Mouse (Mus musculus): Measurements from ENCODE around the gene Nos1. TPM values are rescaled to one million over a fixed set of nuclear protein-coding genes. Genes with fewer than 3 reads are reported as not detected.

Gene Nos1
- polyA plus RNA-seq, 1 experiment from 2014 or later = 0.39 TPM

GRCm38 (mm10) chr5:117800849-117801248, 20.0 kb downstream of the Nos1 start:
- no peak for ATAC-seq (ENCODE audit: insufficient number of reproducible peaks, insufficient read depth, low FRiP score, low TSS enrichment, low read depth)
- H3K9me3 ChIP-seq = no peaks in the 10 kb centered on the region
- H3K4me1 ChIP-seq = peaks cover 15% of the 10 kb centered on the region; the same call in 1 of the 2 replicates
- no peaks in the 10 kb centered on the region for H3K27me3 ChIP-seq
- 68% methylated on average over 9 of the region's 9 CpGs for WGBS
- no peak overlapping the region for H3K27ac ChIP-seq
- no peaks in the 10 kb centered on the region for H3K36me3 ChIP-seq
- H3K9ac ChIP-seq = no peak overlapping the region
- H3K4me2 ChIP-seq = no peak overlapping the region
- H3K4me3 ChIP-seq = no peak overlapping the region

GRCm38 (mm10) chr5:117802071-117802521, 21.3 kb downstream of the Nos1 start:
- WGBS = 82% methylated on average over 11 of the region's 11 CpGs
- no peak for ATAC-seq (ENCODE audit: insufficient number of reproducible peaks, insufficient read depth, low FRiP score, low TSS enrichment, low read depth)
- H3K9ac ChIP-seq = no peak overlapping the region
- H3K27ac ChIP-seq = no peak overlapping the region
- no peak overlapping the region for H3K4me3 ChIP-seq
- no peaks in the 10 kb centered on the region for H3K27me3 ChIP-seq
- H3K4me1 ChIP-seq = peaks cover 15% of the 10 kb centered on the region; the same call in 1 of the 2 replicates
- H3K36me3 ChIP-seq = no peaks in the 10 kb centered on the region
- H3K9me3 ChIP-seq = no peaks in the 10 kb centered on the region
- H3K4me2 ChIP-seq = no peak overlapping the region

GRCm38 (mm10) chr5:117803551-117803950, 22.7 kb downstream of the Nos1 start:
- 61% methylated on average over 7 of the region's 7 CpGs for WGBS
- Histone ChIP-seq H3K9ac (no peak overlapping the region), H3K4me1 (peaks cover 15% of the 10 kb centered on the region; the same call in 1 of the 2 replicates), H3K36me3 (no peaks in the 10 kb centered on the region), H3K4me2 (no peak overlapping the region), H3K27ac (no peak overlapping the region), H3K9me3 (no peaks in the 10 kb centered on the region), H3K4me3 (no peak overlapping the region), H3K27me3 (no peaks in the 10 kb centered on the region)
- no peak for ATAC-seq (ENCODE audit: insufficient number of reproducible peaks, insufficient read depth, low FRiP score, low TSS enrichment, low read depth)

- 91% methylated on average over 7 of the region's 7 CpGs for WGBS
- H3K4me2 ChIP-seq = no peak overlapping the region
- H3K36me3 ChIP-seq = no peaks in the 10 kb centered on the region
- no peaks in the 10 kb centered on the region for H3K9me3 ChIP-seq
- no peaks in the 10 kb centered on the region for H3K4me1 ChIP-seq
- H3K4me3 ChIP-seq = no peak overlapping the region
- no peaks in the 10 kb centered on the region for H3K27me3 ChIP-seq
- H3K9ac ChIP-seq = no peak overlapping the region
- no peak for ATAC-seq (ENCODE audit: insufficient number of reproducible peaks, insufficient read depth, low FRiP score, low TSS enrichment, low read depth)
- H3K27ac ChIP-seq = no peak overlapping the region
These were observed 30.1 kb downstream of the Nos1 start for GRCm38 (mm10) chr5:117810930-117811329.

GRCm38 (mm10) chr5:117818800-117819199, 38.0 kb downstream of the Nos1 start:
- WGBS = 74% methylated on average over 6 of the region's 6 CpGs
- Histone ChIP-seq H3K27ac (no peak overlapping the region), H3K27me3 (no peaks in the 10 kb centered on the region), H3K9me3 (no peaks in the 10 kb centered on the region), H3K9ac (no peak overlapping the region), H3K36me3 (no peaks in the 10 kb centered on the region), H3K4me3 (no peak overlapping the region), H3K4me1 (no peaks in the 10 kb centered on the region), H3K4me2 (no peak overlapping the region)
- ATAC-seq (ENCODE audit: insufficient number of reproducible peaks, insufficient read depth, low FRiP score, low TSS enrichment, low read depth) = no peak

- no peaks in the 10 kb centered on the region for H3K9me3 ChIP-seq
- 65% methylated on average over 7 of the region's 7 CpGs for WGBS
- H3K27ac ChIP-seq = no peak overlapping the region
- no peaks in the 10 kb centered on the region for H3K4me1 ChIP-seq
- H3K4me3 ChIP-seq = no peak overlapping the region
- no peak overlapping the region for H3K9ac ChIP-seq
- H3K27me3 ChIP-seq = no peaks in the 10 kb centered on the region
- H3K36me3 ChIP-seq = no peaks in the 10 kb centered on the region
- no peak overlapping the region for H3K4me2 ChIP-seq
- ATAC-seq (ENCODE audit: insufficient number of reproducible peaks, insufficient read depth, low FRiP score, low TSS enrichment, low read depth) = no peak
These were observed 39.6 kb downstream of the Nos1 start for GRCm38 (mm10) chr5:117820445-117820844.

- Histone ChIP-seq H3K36me3 (no peaks in the 10 kb centered on the region), H3K4me3 (no peak overlapping the region), H3K9ac (no peak overlapping the region), H3K27me3 (no peaks in the 10 kb centered on the region), H3K27ac (no peak overlapping the region), H3K9me3 (no peaks in the 10 kb centered on the region), H3K4me1 (no peaks in the 10 kb centered on the region), H3K4me2 (no peak overlapping the region)
- no peak for ATAC-seq (ENCODE audit: insufficient number of reproducible peaks, insufficient read depth, low FRiP score, low TSS enrichment, low read depth)
- WGBS = 90% methylated on average over 9 of the region's 9 CpGs
These were observed 43.0 kb downstream of the Nos1 start for GRCm38 (mm10) chr5:117823811-117824210.

GRCm38 (mm10) chr5:117824486-117824885, 43.7 kb downstream of the Nos1 start:
- H3K4me2 ChIP-seq = no peak overlapping the region
- WGBS = 70% methylated on average over 5 of the region's 5 CpGs
- H3K9me3 ChIP-seq = no peaks in the 10 kb centered on the region
- no peaks in the 10 kb centered on the region for H3K27me3 ChIP-seq
- no peaks in the 10 kb centered on the region for H3K4me1 ChIP-seq
- no peaks in the 10 kb centered on the region for H3K36me3 ChIP-seq
- H3K4me3 ChIP-seq = no peak overlapping the region
- ATAC-seq (ENCODE audit: insufficient number of reproducible peaks, insufficient read depth, low FRiP score, low TSS enrichment, low read depth) = no peak
- H3K27ac ChIP-seq = no peak overlapping the region
- H3K9ac ChIP-seq = no peak overlapping the region

- H3K36me3 ChIP-seq = no peaks in the 10 kb centered on the region
- no peaks in the 10 kb centered on the region for H3K4me1 ChIP-seq
- no peak overlapping the region for H3K27ac ChIP-seq
- H3K4me3 ChIP-seq = no peak overlapping the region
- no peaks in the 10 kb centered on the region for H3K27me3 ChIP-seq
- 72% methylated on average over 10 of the region's 11 CpGs for WGBS
- no peaks in the 10 kb centered on the region for H3K9me3 ChIP-seq
- no peak overlapping the region for H3K9ac ChIP-seq
- no peak for ATAC-seq (ENCODE audit: insufficient number of reproducible peaks, insufficient read depth, low FRiP score, low TSS enrichment, low read depth)
- no peak overlapping the region for H3K4me2 ChIP-seq
These were observed 44.5 kb downstream of the Nos1 start for GRCm38 (mm10) chr5:117825336-117825735.

- WGBS = 87% methylated on average over 6 of the region's 6 CpGs
These were observed 46.5 kb downstream of the Nos1 start for GRCm38 (mm10) chr5:117827366-117827765.

GRCm38 (mm10) chr5:117836930-117837329, 56.1 kb downstream of the Nos1 start:
- H3K27me3 ChIP-seq = peaks cover 52% of the 10 kb centered on the region
- H3K36me3 ChIP-seq = no peaks in the 10 kb centered on the region
- no peak for ATAC-seq (ENCODE audit: insufficient number of reproducible peaks, insufficient read depth, low FRiP score, low TSS enrichment, low read depth)
- 1% methylated on average over 5 of the region's 5 CpGs for WGBS
- H3K4me1 ChIP-seq = peaks cover 12% of the 10 kb centered on the region
- H3K9me3 ChIP-seq = peaks cover 9% of the 10 kb centered on the region
- H3K27ac ChIP-seq = no peak overlapping the region
- H3K4me2 ChIP-seq = no peak overlapping the region
- no peak overlapping the region for H3K9ac ChIP-seq
- H3K4me3 ChIP-seq = no peak overlapping the region

More at GRCm38 (mm10) chr5:117827366-117827765, 46.5 kb downstream of the Nos1 start:
- Histone ChIP-seq H3K36me3 (no peaks in the 10 kb centered on the region), H3K9me3 (no peaks in the 10 kb centered on the region), H3K9ac (no peak overlapping the region), H3K27ac (no peak overlapping the region), H3K4me2 (no peak overlapping the region), H3K27me3 (no peaks in the 10 kb centered on the region), H3K4me1 (no peaks in the 10 kb centered on the region), H3K4me3 (no peak overlapping the region)
- no peak for ATAC-seq (ENCODE audit: insufficient number of reproducible peaks, insufficient read depth, low FRiP score, low TSS enrichment, low read depth)

- Histone ChIP-seq H3K4me1 (peaks cover 15% of the 10 kb centered on the region), H3K27me3 (peaks cover 60% of the 10 kb centered on the region), H3K9me3 (peaks cover 9% of the 10 kb centered on the region), H3K27ac (no peak overlapping the region), H3K36me3 (no peaks in the 10 kb centered on the region), H3K4me2 (no peak overlapping the region), H3K9ac (no peak overlapping the region), H3K4me3 (no peak overlapping the region)
- WGBS = 20% methylated on average over 9 of the region's 9 CpGs
- no peak for ATAC-seq (ENCODE audit: insufficient number of reproducible peaks, insufficient read depth, low FRiP score, low TSS enrichment, low read depth)
These were observed 56.9 kb downstream of the Nos1 start for GRCm38 (mm10) chr5:117837731-117838130.

All from embryonic facial prominence, embryonic 13.5 days (tissue).